Mouse (Mus musculus): Measurements from ENCODE around the gene Trim47. TPM values are rescaled to one million over a fixed set of nuclear protein-coding genes. Genes with fewer than 3 reads are reported as not detected.
"Not testable (repeated sequence)": the region's sequence is repeated elsewhere in the genome, so short reads cannot be mapped to it uniquely, and the experiment has no call there.

Trim47 gene
- total RNA-seq, 1 experiment from 2014 or later = not detected

GRCm38 (mm10) chr11:116142211-116142991, 15.4 kb upstream of the Trim47 start:
- ATAC-seq (replicated peaks; ENCODE audit: insufficient number of reproducible peaks, low FRiP score, low TSS enrichment, poor library complexity, severe bottlenecking) = no peak

GRCm38 (mm10) chr11:116138468-116139138, 11.6 kb upstream of the Trim47 start, which contains the start of gene Mrpl38:
Gene Mrpl38, minus strand, starts transcription at chr11:116138868.
- peak; percentile 93 for ATAC-seq (replicated peaks; ENCODE audit: insufficient number of reproducible peaks, low FRiP score, low TSS enrichment, poor library complexity, severe bottlenecking)

GRCm38 (mm10) chr11:116138096-116138467, 11.1 kb upstream of the Trim47 start:
- ATAC-seq (replicated peaks; ENCODE audit: insufficient number of reproducible peaks, low FRiP score, low TSS enrichment, poor library complexity, severe bottlenecking) = no peak

- no peak for ATAC-seq (replicated peaks; ENCODE audit: insufficient number of reproducible peaks, low FRiP score, low TSS enrichment, poor library complexity, severe bottlenecking)
Observed at GRCm38 (mm10) chr11:116134171-116134570, 7.2 kb upstream of the Trim47 start.

GRCm38 (mm10) chr11:116133497-116133896, 6.5 kb upstream of the Trim47 start:
- ATAC-seq (replicated peaks; ENCODE audit: insufficient number of reproducible peaks, low FRiP score, low TSS enrichment, poor library complexity, severe bottlenecking) = no peak

GRCm38 (mm10) chr11:116132366-116133333, 5.6 kb upstream of the Trim47 start:
- no peak for ATAC-seq (replicated peaks; ENCODE audit: insufficient number of reproducible peaks, low FRiP score, low TSS enrichment, poor library complexity, severe bottlenecking)

GRCm38 (mm10) chr11:116131349-116132170, 4.5 kb upstream of the Trim47 start:
- no peak for ATAC-seq (replicated peaks; ENCODE audit: insufficient number of reproducible peaks, low FRiP score, low TSS enrichment, poor library complexity, severe bottlenecking)

GRCm38 (mm10) chr11:116130488-116131205, 3.6 kb upstream of the Trim47 start, which contains the start of gene Trim65:
Gene Trim65, minus strand, starts transcription at chr11:116131128.
- peak; percentile 84 for ATAC-seq (replicated peaks; ENCODE audit: insufficient number of reproducible peaks, low FRiP score, low TSS enrichment, poor library complexity, severe bottlenecking)

- ATAC-seq (replicated peaks; ENCODE audit: insufficient number of reproducible peaks, low FRiP score, low TSS enrichment, poor library complexity, severe bottlenecking) = peak; percentile 30
Observed at GRCm38 (mm10) chr11:116129993-116130487, 3.0 kb upstream of the Trim47 start.

- no peak for ATAC-seq (replicated peaks; ENCODE audit: insufficient number of reproducible peaks, low FRiP score, low TSS enrichment, poor library complexity, severe bottlenecking)
Observed at GRCm38 (mm10) chr11:116129091-116129790, 2.2 kb upstream of the Trim47 start.

GRCm38 (mm10) chr11:116127986-116128385, 976 bp upstream of the Trim47 start:
- ATAC-seq (replicated peaks; ENCODE audit: insufficient number of reproducible peaks, low FRiP score, low TSS enrichment, poor library complexity, severe bottlenecking) = no peak

- no peak for ATAC-seq (replicated peaks; ENCODE audit: insufficient number of reproducible peaks, low FRiP score, low TSS enrichment, poor library complexity, severe bottlenecking)
Observed at GRCm38 (mm10) chr11:116126261-116126660, 749 bp downstream of the Trim47 start.

GRCm38 (mm10) chr11:116121731-116122245, 5.2 kb downstream of the Trim47 start:
- ATAC-seq (replicated peaks; ENCODE audit: insufficient number of reproducible peaks, low FRiP score, low TSS enrichment, poor library complexity, severe bottlenecking) = not testable (repeated sequence)

GRCm38 (mm10) chr11:116117819-116118218, 9.2 kb downstream of the Trim47 start:
- ATAC-seq (replicated peaks; ENCODE audit: insufficient number of reproducible peaks, low FRiP score, low TSS enrichment, poor library complexity, severe bottlenecking) = no peak

- ATAC-seq (replicated peaks; ENCODE audit: insufficient number of reproducible peaks, low FRiP score, low TSS enrichment, poor library complexity, severe bottlenecking) = no peak
Observed at GRCm38 (mm10) chr11:116117241-116117640, 9.8 kb downstream of the Trim47 start.

GRCm38 (mm10) chr11:116111611-116112203, 15.3 kb downstream of the Trim47 start:
- ATAC-seq (replicated peaks; ENCODE audit: insufficient number of reproducible peaks, low FRiP score, low TSS enrichment, poor library complexity, severe bottlenecking) = no peak
